Mouse (Mus musculus) thymus, adult 2 months (tissue): ENCODE results near the gene Esyt1.

Experiments
- CTCF ChIP-seq: fragments of 200-500 bp; IDR thresholded peaks from 2 replicates; pipeline ENCODE4 v1.5.1; 2012; ENCODE audit warnings: mild to moderate bottlenecking, control low read depth, low read length, moderate library complexity, borderline replicate concordance; ENCODE audit not compliant: control insufficient read depth, poor library complexity, insufficient read depth; ENCODE audit errors: extremely low read depth
- POLR2A ChIP-seq: fragments of 200-500 bp; IDR thresholded peaks from 2 replicates; pipeline ENCODE4 v1.6.1; 2012; ENCODE audit warnings: mild to moderate bottlenecking, low read length, control low read depth, moderate library complexity; ENCODE audit not compliant: control insufficient read depth, poor library complexity, insufficient read depth; ENCODE audit errors: extremely low read depth

DNA sequence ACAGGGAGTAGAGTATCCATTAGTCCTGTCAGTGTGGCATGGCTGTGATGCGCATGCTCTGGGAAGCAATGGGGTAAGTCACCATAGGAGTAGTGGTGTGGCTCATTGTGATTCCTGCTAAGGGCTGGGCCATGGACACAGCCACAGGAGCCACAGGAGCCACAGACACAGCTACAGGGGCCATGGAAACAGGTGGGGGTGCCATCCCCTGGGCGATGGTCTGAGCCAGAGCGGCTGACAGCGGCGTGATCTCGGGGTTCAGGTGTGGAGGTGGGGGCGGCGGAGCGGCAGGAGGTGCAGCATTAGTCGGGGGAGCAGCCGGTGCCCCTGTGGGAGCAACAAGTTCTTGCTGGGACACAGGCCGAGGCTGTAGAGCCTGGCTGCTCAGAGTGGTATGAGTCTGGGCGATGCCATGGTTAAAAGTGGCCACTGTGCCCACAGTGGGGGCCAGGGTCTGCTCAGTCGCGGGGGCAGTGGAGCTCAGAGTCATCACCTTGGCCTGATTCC, 18.5 kb upstream of the Esyt1 start:
- TF ChIP-seq CTCF (no peak), POLR2A (no peak)
